Mouse (Mus musculus) neural tube, embryonic 11.5 days (tissue): ENCODE data around the gene Tmem268. TPM values are rescaled to one million over a fixed set of nuclear protein-coding genes. Genes with fewer than 3 reads are reported as not detected.

Source experiments
- ATAC-seq: fragments of 200-750 bp; cut with Nextera tagmentation; 2 replicates; pipeline ENCODE4 v1.8.0; 2017; ENCODE audit warnings: moderate number of reproducible peaks, mild to moderate bottlenecking, moderate TSS enrichment, moderate library complexity; ENCODE audit not compliant: insufficient read depth, low FRiP score, low TSS enrichment
- DNase-seq: peaks from one replicate; pipeline ENCODE4 v3.0.0-alpha.2; 2015; ENCODE audit warnings: low spot score
- H3K27ac ChIP-seq: fragments of 300-500 bp; sonication (generic); 2 replicates; pipeline ENCODE4 v1.5.1; 2014; ENCODE audit warnings: low read depth, mild to moderate bottlenecking, low read length
- H3K27me3 ChIP-seq: fragments of 300-500 bp; sonication (generic); 2 replicates; pipeline ENCODE4 v1.6.1; 2014; ENCODE audit warnings: mild to moderate bottlenecking, low read length, mixed read lengths; ENCODE audit not compliant: control insufficient read depth, insufficient read depth
- H3K36me3 ChIP-seq: fragments of 300-500 bp; sonication (generic); 2 replicates; pipeline ENCODE4 v1.6.1; 2014; ENCODE audit warnings: mild to moderate bottlenecking, low read length, moderate library complexity, mixed read lengths; ENCODE audit not compliant: control insufficient read depth, insufficient read depth
- H3K4me1 ChIP-seq: fragments of 300-500 bp; sonication (generic); 2 replicates; pipeline ENCODE4 v1.6.1; 2014; ENCODE audit warnings: low read length, mixed read lengths; ENCODE audit not compliant: control insufficient read depth, insufficient read depth
- H3K4me2 ChIP-seq: fragments of 300-500 bp; sonication (generic); 2 replicates; pipeline ENCODE4 v1.6.1; 2014; ENCODE audit warnings: low read depth, mild to moderate bottlenecking, moderate library complexity
- H3K4me3 ChIP-seq: fragments of 300-500 bp; sonication (generic); 2 replicates; pipeline ENCODE4 v1.5.1; 2014; ENCODE audit warnings: low read depth, low read length
- H3K9ac ChIP-seq: fragments of 300-500 bp; sonication (generic); 2 replicates; pipeline ENCODE4 v1.6.1; 2014; ENCODE audit warnings: mild to moderate bottlenecking, low read length
- H3K9me3 ChIP-seq: fragments of 300-500 bp; sonication (generic); 2 replicates; pipeline ENCODE4 v1.6.1; 2016; ENCODE audit warnings: low read length; ENCODE audit not compliant: control insufficient read depth
- WGBS: fragments of 180-500 bp; shearing (Covaris S2); extraction: QIAGEN DNeasy Blood & Tissue Kit; methylation state at CpG from one replicate; pipeline ENCODE4 v1.1.7; 2014; 5-methylcytosine and 5-hydroxymethylcytosine counted together
- polyA plus RNA-seq: library from polyadenylated mRNA; unstranded; fragments of >200 nt; fragmentation: Nextera tagmentation; extraction: Ambion mirVana; gene quantifications from 2 replicates; pipeline ENCODE4 v1.2.1, GENCODE M21; 2014

Gene Tmem268
- polyA plus RNA-seq, 1 experiment from 2014 or later: 6.2 TPM

- Histone ChIP-seq H3K4me3 (no peak overlapping the region), H3K9ac (no peak overlapping the region), H3K27ac (no peak overlapping the region), H3K4me2 (no peak overlapping the region), H3K4me1 (no peaks in the 10 kb centered on the region), H3K27me3 (no peaks in the 10 kb centered on the region), H3K9me3 (no peaks in the 10 kb centered on the region), H3K36me3 (no peaks in the 10 kb centered on the region)
- DNase-seq (no peak), ATAC-seq (no peak)
- WGBS: 88% methylated on average over 2 of the region's 2 CpGs
Observed at GRCm38 (mm10) chr4:63633181-63633580, 74.6 kb downstream of the Tmem268 start.

Other genes starting within 250 kb of the Tmem268 start
- not detected in 2 replicates for gene Orm1, start 214.2 kb upstream of the Tmem268 start, polyA plus RNA-seq
- not detected in 2 replicates for gene Orm3, start 202.6 kb upstream of the Tmem268 start, polyA plus RNA-seq
- not detected in 2 replicates for gene Orm2, start 196.3 kb upstream of the Tmem268 start, polyA plus RNA-seq
- 6.0 and 6.9 TPM in 2 replicates for gene Akna, start 155.4 kb upstream of the Tmem268 start, polyA plus RNA-seq
- gene Whrn, start 62.8 kb upstream of the Tmem268 start, polyA plus RNA-seq: 8.0 and 10.5 TPM in 2 replicates
- 388 and 403 TPM in 2 replicates for gene Atp6v1g1, start 14.0 kb upstream of the Tmem268 start, polyA plus RNA-seq
- gene Gm11213, start 46.5 kb downstream of the Tmem268 start, polyA plus RNA-seq: not detected in 2 replicates
- gene Tex48, start 63.6 kb downstream of the Tmem268 start, polyA plus RNA-seq: not detected in 2 replicates
- not detected in 2 replicates for gene Gm11214, start 104.6 kb downstream of the Tmem268 start, polyA plus RNA-seq
- gene Tnfsf15, start 186.3 kb downstream of the Tmem268 start, polyA plus RNA-seq: not detected in 2 replicates